Mouse (Mus musculus) E14TG2a.4 (cell line): ENCODE measurements around the gene Fyn.

Source experiments
- H3K27me3 ChIP-seq: 2 replicates; pipeline ENCODE4 v1.6.1; 2014; ENCODE audit warnings: low read length, control low read depth; ENCODE audit not compliant: insufficient read depth
- H3K36me3 ChIP-seq: 2 replicates; pipeline ENCODE4 v1.6.1; 2014; ENCODE audit warnings: low read length, control low read depth; ENCODE audit not compliant: insufficient read depth
- H3K4me1 ChIP-seq: replicated peaks from 2 replicates; pipeline ENCODE4 v1.6.1; 2014; ENCODE audit warnings: low read depth, low read length, control low read depth
- H3K4me3 ChIP-seq: replicated peaks from 2 replicates; pipeline ENCODE4 v1.5.1; 2014; ENCODE audit warnings: mild to moderate bottlenecking, low read length
- H3K9me3 ChIP-seq: 2 replicates; pipeline ENCODE4 v1.6.1; 2014; ENCODE audit warnings: low read length, control low read depth
- CTCF ChIP-seq: conservative IDR thresholded peaks from 2 replicates; pipeline ENCODE4 v1.5.1; 2014; ENCODE audit warnings: low read length
- NANOG ChIP-seq: IDR thresholded peaks from 2 replicates; pipeline ENCODE4 v1.6.1; 2014; ENCODE audit warnings: borderline replicate concordance, low read length, mixed read lengths
- POU5F1 ChIP-seq: IDR thresholded peaks from 2 replicates; pipeline ENCODE4 v1.6.1; 2014; ENCODE audit warnings: low read length, borderline replicate concordance

Fyn gene

GRCm38 (mm10) chr10:39470321-39470720 is 101.7 kb downstream of the Fyn start:
- TF ChIP-seq NANOG = no peak
- no peak for TF ChIP-seq CTCF
- TF ChIP-seq POU5F1 = no peak

GRCm38 (mm10) chr10:39471040-39471713 is 102.5 kb downstream of the Fyn start:
- no peaks in the 10 kb centered on the region for H3K27me3 ChIP-seq
- H3K4me3 ChIP-seq = no peak overlapping the region
- peaks cover 7% of the 10 kb centered on the region; the same call in 1 of the 2 replicates for H3K4me1 ChIP-seq
- no peaks in the 10 kb centered on the region for H3K9me3 ChIP-seq
- TF ChIP-seq POU5F1 (no peak), CTCF (no peak), NANOG (no peak)
- no peaks in the 10 kb centered on the region for H3K36me3 ChIP-seq

More at GRCm38 (mm10) chr10:39470321-39470720, 101.7 kb downstream of the Fyn start:
- H3K36me3 ChIP-seq = no peaks in the 10 kb centered on the region
- H3K9me3 ChIP-seq = no peaks in the 10 kb centered on the region
- H3K27me3 ChIP-seq = no peaks in the 10 kb centered on the region
- H3K4me1 ChIP-seq = peaks cover 7% of the 10 kb centered on the region; the same call in 1 of the 2 replicates
- no peak overlapping the region for H3K4me3 ChIP-seq

- no peak for TF ChIP-seq POU5F1
- Histone ChIP-seq H3K27me3 (no peaks in the 10 kb centered on the region), H3K9me3 (no peaks in the 10 kb centered on the region), H3K4me3 (no peak overlapping the region), H3K4me1 (peaks cover 7% of the 10 kb centered on the region; the same call in 1 of the 2 replicates), H3K36me3 (no peaks in the 10 kb centered on the region)
These were observed 103.3 kb downstream of the Fyn start for GRCm38 (mm10) chr10:39471714-39472531.

- no peaks in the 10 kb centered on the region for H3K9me3 ChIP-seq
- TF ChIP-seq CTCF = no peak
- no peak for TF ChIP-seq POU5F1
- no peak for TF ChIP-seq NANOG
- no peaks in the 10 kb centered on the region for H3K27me3 ChIP-seq
- peaks cover 7% of the 10 kb centered on the region; the same call in 1 of the 2 replicates for H3K4me1 ChIP-seq
- no peaks in the 10 kb centered on the region for H3K36me3 ChIP-seq
- no peak overlapping the region for H3K4me3 ChIP-seq
These were observed 104.3 kb downstream of the Fyn start for GRCm38 (mm10) chr10:39472923-39473322.

- Histone ChIP-seq H3K36me3 (no peaks in the 10 kb centered on the region), H3K4me3 (no peak overlapping the region), H3K9me3 (no peaks in the 10 kb centered on the region), H3K4me1 (peaks cover 6% of the 10 kb centered on the region), H3K27me3 (no peaks in the 10 kb centered on the region)
- TF ChIP-seq NANOG (no peak), POU5F1 (no peak), CTCF (no peak)
These were observed 110.7 kb downstream of the Fyn start for GRCm38 (mm10) chr10:39479361-39479760.

- no peaks in the 10 kb centered on the region for H3K36me3 ChIP-seq
- TF ChIP-seq POU5F1 = no peak
- no peak for TF ChIP-seq CTCF
- no peak for TF ChIP-seq NANOG
- no peak overlapping the region for H3K4me3 ChIP-seq
- no peaks in the 10 kb centered on the region for H3K9me3 ChIP-seq
- no peaks in the 10 kb centered on the region for H3K27me3 ChIP-seq
- H3K4me1 ChIP-seq = peaks cover 8% of the 10 kb centered on the region
These were observed 115.7 kb downstream of the Fyn start for GRCm38 (mm10) chr10:39484382-39484826.

- Histone ChIP-seq H3K4me3 (no peak overlapping the region), H3K36me3 (no peaks in the 10 kb centered on the region), H3K4me1 (peaks cover 8% of the 10 kb centered on the region), H3K27me3 (no peaks in the 10 kb centered on the region), H3K9me3 (no peaks in the 10 kb centered on the region)
- TF ChIP-seq NANOG (no peak), CTCF (no peak), POU5F1 (no peak)
These were observed 116.2 kb downstream of the Fyn start for GRCm38 (mm10) chr10:39484892-39485291.

GRCm38 (mm10) chr10:39485939-39486338 is 117.3 kb downstream of the Fyn start:
- no peak for TF ChIP-seq NANOG
- TF ChIP-seq POU5F1 = no peak
- TF ChIP-seq CTCF = no peak
- Histone ChIP-seq H3K9me3 (no peaks in the 10 kb centered on the region), H3K36me3 (no peaks in the 10 kb centered on the region), H3K27me3 (no peaks in the 10 kb centered on the region), H3K4me3 (no peak overlapping the region), H3K4me1 (peaks cover 8% of the 10 kb centered on the region)
